Mouse (Mus musculus): ENCODE results near the gene Stag3. TPM values are rescaled to one million over a fixed set of nuclear protein-coding genes. Genes with fewer than 3 reads are reported as not detected.

Gene Stag3
- 13.1 and 15.7 TPM in 2 replicates for total RNA-seq (2014; fragmentation: Nextera tagmentation)
- total RNA-seq (2017): 9.9 and 13.4 TPM in 2 replicates

GRCm38 (mm10) chr5:138279585-138280424, at the start of gene Stag3, which contains the start of the genes Gm43720 and Gpc2:
Gene Stag3 (plus strand): TSS chr5:138280240.
Gene Gm43720 (minus strand): TSS chr5:138279958.
Gene Gpc2 (minus strand): TSS chr5:138280005.
- ATAC-seq (replicated peaks; ENCODE audit: low FRiP score, low TSS enrichment, poor library complexity, severe bottlenecking): peak; percentile 96

- no peak for ATAC-seq (replicated peaks; ENCODE audit: low FRiP score, low TSS enrichment, poor library complexity, severe bottlenecking)
These were observed 46.3 kb upstream of the Stag3 start for GRCm38 (mm10) chr5:138233778-138234177.

GRCm38 (mm10) chr5:138234224-138234623, 45.8 kb upstream of the Stag3 start:
- no peak for ATAC-seq (replicated peaks; ENCODE audit: low FRiP score, low TSS enrichment, poor library complexity, severe bottlenecking)

- ATAC-seq (replicated peaks; ENCODE audit: low FRiP score, low TSS enrichment, poor library complexity, severe bottlenecking): no peak
These were observed 38.5 kb upstream of the Stag3 start for GRCm38 (mm10) chr5:138241511-138241910.

GRCm38 (mm10) chr5:138251144-138251543, 28.9 kb upstream of the Stag3 start:
- ATAC-seq (replicated peaks; ENCODE audit: low FRiP score, low TSS enrichment, poor library complexity, severe bottlenecking): no peak

GRCm38 (mm10) chr5:138253061-138253460, 27.0 kb upstream of the Stag3 start:
- ATAC-seq (replicated peaks; ENCODE audit: low FRiP score, low TSS enrichment, poor library complexity, severe bottlenecking): no peak

- peak; percentile 96 for ATAC-seq (replicated peaks; ENCODE audit: low FRiP score, low TSS enrichment, poor library complexity, severe bottlenecking)
These were observed 24.5 kb upstream of the Stag3 start, which contains the start of gene Lamtor4 for GRCm38 (mm10) chr5:138255353-138256093. Gene Lamtor4 (plus strand): TSS chr5:138255482.

- no peak for ATAC-seq (replicated peaks; ENCODE audit: low FRiP score, low TSS enrichment, poor library complexity, severe bottlenecking)
These were observed 24.0 kb upstream of the Stag3 start for GRCm38 (mm10) chr5:138256094-138256467.

GRCm38 (mm10) chr5:138256966-138257584, 23.0 kb upstream of the Stag3 start:
- ATAC-seq (replicated peaks; ENCODE audit: low FRiP score, low TSS enrichment, poor library complexity, severe bottlenecking): no peak

- no peak for ATAC-seq (replicated peaks; ENCODE audit: low FRiP score, low TSS enrichment, poor library complexity, severe bottlenecking)
These were observed 22.5 kb upstream of the Stag3 start for GRCm38 (mm10) chr5:138257585-138257978.

GRCm38 (mm10) chr5:138258078-138258477, 22.0 kb upstream of the Stag3 start:
- no peak for ATAC-seq (replicated peaks; ENCODE audit: low FRiP score, low TSS enrichment, poor library complexity, severe bottlenecking)

- no peak for ATAC-seq (replicated peaks; ENCODE audit: low FRiP score, low TSS enrichment, poor library complexity, severe bottlenecking)
These were observed 21.5 kb upstream of the Stag3 start for GRCm38 (mm10) chr5:138258542-138258941.

GRCm38 (mm10) chr5:138258993-138259392, 21.0 kb upstream of the Stag3 start:
- no peak for ATAC-seq (replicated peaks; ENCODE audit: low FRiP score, low TSS enrichment, poor library complexity, severe bottlenecking)

GRCm38 (mm10) chr5:138260051-138260450, 20.0 kb upstream of the Stag3 start:
- no peak for ATAC-seq (replicated peaks; ENCODE audit: low FRiP score, low TSS enrichment, poor library complexity, severe bottlenecking)

- ATAC-seq (replicated peaks; ENCODE audit: low FRiP score, low TSS enrichment, poor library complexity, severe bottlenecking): peak; percentile 55
These were observed 19.2 kb upstream of the Stag3 start for GRCm38 (mm10) chr5:138260834-138261233.

- no peak for ATAC-seq (replicated peaks; ENCODE audit: low FRiP score, low TSS enrichment, poor library complexity, severe bottlenecking)
These were observed 18.0 kb upstream of the Stag3 start for GRCm38 (mm10) chr5:138262001-138262400.

GRCm38 (mm10) chr5:138262582-138263240, 17.3 kb upstream of the Stag3 start:
- 0 out of 2 replicates have a peak, but pooled peaks have one; percentile 10 for ATAC-seq (replicated peaks; ENCODE audit: low FRiP score, low TSS enrichment, poor library complexity, severe bottlenecking)

GRCm38 (mm10) chr5:138263260-138264206, 16.5 kb upstream of the Stag3 start, which contains the start of gene BC037034:
Gene BC037034 (minus strand): TSS chr5:138264033.
- peak; percentile 70 for ATAC-seq (replicated peaks; ENCODE audit: low FRiP score, low TSS enrichment, poor library complexity, severe bottlenecking)
